Mouse (Mus musculus) forebrain, embryonic 15.5 days (tissue): ENCODE data around the gene Mpped1. TPM values are rescaled to one million over a fixed set of nuclear protein-coding genes. Genes with fewer than 3 reads are reported as not detected.

Experiments
- ATAC-seq: fragments of 200-750 bp; cut with Nextera tagmentation; replicated peaks from 2 replicates; pipeline ENCODE4 v1.8.0; 2017; ENCODE audit warnings: mild to moderate bottlenecking, moderate TSS enrichment, moderate library complexity
- H3K27ac ChIP-seq: fragments of 300-500 bp; sonication (generic); replicated peaks from 2 replicates; pipeline ENCODE4 v1.5.1; 2015; ENCODE audit warnings: mild to moderate bottlenecking, inconsistent platforms
- H3K27me3 ChIP-seq: fragments of 300-500 bp; sonication (generic); 2 replicates; pipeline ENCODE4 v1.6.1; 2015; ENCODE audit warnings: inconsistent platforms
- H3K36me3 ChIP-seq: fragments of 300-500 bp; sonication (generic); 2 replicates; pipeline ENCODE4 v1.6.1; 2015; ENCODE audit warnings: mild to moderate bottlenecking, inconsistent platforms
- H3K4me1 ChIP-seq: fragments of 300-500 bp; sonication (generic); 2 replicates; pipeline ENCODE4 v1.6.1; 2015; ENCODE audit warnings: inconsistent platforms
- H3K4me2 ChIP-seq: fragments of 300-500 bp; sonication (generic); replicated peaks from 2 replicates; pipeline ENCODE4 v1.6.1; 2015; ENCODE audit warnings: mild to moderate bottlenecking, inconsistent platforms
- H3K4me3 ChIP-seq: fragments of 300-500 bp; sonication (generic); 2 replicates; pipeline ENCODE4 v1.5.1; 2015; ENCODE audit warnings: mild to moderate bottlenecking, inconsistent platforms
- H3K9ac ChIP-seq: fragments of 300-500 bp; sonication (generic); replicated peaks from 2 replicates; pipeline ENCODE4 v1.6.1; 2015; ENCODE audit warnings: mild to moderate bottlenecking, inconsistent platforms
- H3K9me3 ChIP-seq: fragments of 300-500 bp; sonication (generic); 2 replicates; pipeline ENCODE4 v1.6.1; 2016; ENCODE audit warnings: inconsistent platforms
- WGBS: fragments of 180-500 bp; shearing (Covaris S2); methylation state at CpG from one replicate; pipeline ENCODE4 v1.1.7; 2015; ENCODE audit warnings: mixed read lengths; 5-methylcytosine and 5-hydroxymethylcytosine counted together
- polyA plus RNA-seq: library from polyadenylated mRNA; unstranded; fragments of >200 nt; fragmentation: Nextera tagmentation; extraction: Ambion mirVana; gene quantifications from 2 replicates; pipeline ENCODE4 v1.2.1, GENCODE M21; 2015

The Mpped1 gene
- polyA plus RNA-seq, 1 experiment from 2014 or later = 347 TPM

- no peaks in the 10 kb centered on the region for H3K9me3 ChIP-seq
- H3K27ac ChIP-seq = peak overlapping the region; percentile 82
- 0 out of 2 replicates have a peak, but pooled peaks have one; percentile 9 for ATAC-seq
- H3K9ac ChIP-seq = no peak overlapping the region
- H3K4me2 ChIP-seq = no peak overlapping the region
- WGBS = 43% methylated on average over 5 of the region's 5 CpGs
- no peaks in the 10 kb centered on the region for H3K36me3 ChIP-seq
- H3K4me1 ChIP-seq = peaks cover 41% of the 10 kb centered on the region
- H3K27me3 ChIP-seq = no peaks in the 10 kb centered on the region
- no peak overlapping the region for H3K4me3 ChIP-seq
Observed at GRCm38 (mm10) chr15:83772460-83772859, 6.8 kb upstream of the Mpped1 start.

- ATAC-seq = no peak
- no peaks in the 10 kb centered on the region for H3K27me3 ChIP-seq
- no peaks in the 10 kb centered on the region for H3K36me3 ChIP-seq
- H3K9ac ChIP-seq = no peak overlapping the region
- WGBS = 83% methylated on average over 4 of the region's 4 CpGs
- no peaks in the 10 kb centered on the region for H3K9me3 ChIP-seq
- H3K4me3 ChIP-seq = no peak overlapping the region
- H3K4me1 ChIP-seq = peaks cover 42% of the 10 kb centered on the region
- no peak overlapping the region for H3K4me2 ChIP-seq
- no peak overlapping the region for H3K27ac ChIP-seq
Observed at GRCm38 (mm10) chr15:83772953-83773352, 6.3 kb upstream of the Mpped1 start.

- H3K4me2 ChIP-seq = no peak overlapping the region
- no peaks in the 10 kb centered on the region for H3K27me3 ChIP-seq
- no peaks in the 10 kb centered on the region for H3K9me3 ChIP-seq
- ATAC-seq = peak; percentile 49
- H3K4me1 ChIP-seq = peaks cover 52% of the 10 kb centered on the region
- no peak overlapping the region for H3K9ac ChIP-seq
- H3K4me3 ChIP-seq = no peak overlapping the region
- peak overlapping the region; percentile 44 for H3K27ac ChIP-seq
- H3K36me3 ChIP-seq = no peaks in the 10 kb centered on the region
- 62% methylated on average over 4 of the region's 4 CpGs for WGBS
Observed at GRCm38 (mm10) chr15:83774922-83775321, 4.3 kb upstream of the Mpped1 start.

- peaks cover 57% of the 10 kb centered on the region for H3K4me1 ChIP-seq
- no peak overlapping the region for H3K9ac ChIP-seq
- H3K27me3 ChIP-seq = no peaks in the 10 kb centered on the region
- H3K4me3 ChIP-seq = no peak overlapping the region
- no peak overlapping the region for H3K27ac ChIP-seq
- no peaks in the 10 kb centered on the region for H3K36me3 ChIP-seq
- H3K9me3 ChIP-seq = no peaks in the 10 kb centered on the region
- WGBS = 69% methylated on average over 6 of the region's 6 CpGs
- no peak overlapping the region for H3K4me2 ChIP-seq
- ATAC-seq = no peak
Observed at GRCm38 (mm10) chr15:83776265-83777000, 2.8 kb upstream of the Mpped1 start.

GRCm38 (mm10) chr15:83777476-83777875 lies 1.8 kb upstream of the Mpped1 start:
- H3K4me1 ChIP-seq = peaks cover 57% of the 10 kb centered on the region
- H3K9ac ChIP-seq = no peak overlapping the region
- no peaks in the 10 kb centered on the region for H3K9me3 ChIP-seq
- H3K27ac ChIP-seq = no peak overlapping the region
- no peak overlapping the region for H3K4me3 ChIP-seq
- no peak for ATAC-seq
- 77% methylated on average over 6 of the region's 6 CpGs for WGBS
- no peaks in the 10 kb centered on the region for H3K27me3 ChIP-seq
- no peak overlapping the region for H3K4me2 ChIP-seq
- H3K36me3 ChIP-seq = no peaks in the 10 kb centered on the region

- Histone ChIP-seq H3K4me3 (peak overlapping the region; percentile 80), H3K9ac (peak overlapping the region; percentile 81), H3K4me2 (peak overlapping the region; percentile 80), H3K36me3 (no peaks in the 10 kb centered on the region), H3K4me1 (peaks cover 67% of the 10 kb centered on the region), H3K27ac (peak overlapping the region; percentile 95), H3K27me3 (no peaks in the 10 kb centered on the region), H3K9me3 (no peaks in the 10 kb centered on the region)
- 1% methylated on average over 51 of the region's 92 CpGs for WGBS
- 0 out of 2 replicates have a peak, but pooled peaks have one; percentile 21 for ATAC-seq
Observed at GRCm38 (mm10) chr15:83779855-83780740, 831 bp downstream of the Mpped1 start.

GRCm38 (mm10) chr15:83781304-83781703 lies 2.0 kb downstream of the Mpped1 start:
- peak; percentile 77 for ATAC-seq
- H3K4me1 ChIP-seq = peaks cover 75% of the 10 kb centered on the region
- H3K9ac ChIP-seq = peak overlapping the region; percentile 81
- no peaks in the 10 kb centered on the region for H3K27me3 ChIP-seq
- H3K27ac ChIP-seq = peak overlapping the region; percentile 95
- H3K4me2 ChIP-seq = peak overlapping the region; percentile 80
- H3K9me3 ChIP-seq = no peaks in the 10 kb centered on the region
- 22% methylated on average over 11 of the region's 11 CpGs for whole genome bisulfite sequencing
- no peaks in the 10 kb centered on the region for H3K36me3 ChIP-seq
- H3K4me3 ChIP-seq = peak overlapping the region; percentile 80

- Histone ChIP-seq H3K27me3 (no peaks in the 10 kb centered on the region), H3K9me3 (no peaks in the 10 kb centered on the region), H3K4me3 (peak overlapping the region; percentile 80), H3K36me3 (no peaks in the 10 kb centered on the region), H3K27ac (peak overlapping the region; percentile 95), H3K4me1 (peaks cover 79% of the 10 kb centered on the region), H3K9ac (peak overlapping the region; percentile 81), H3K4me2 (peak overlapping the region; percentile 80)
- WGBS = 27% methylated on average over 9 of the region's 9 CpGs
- 0 out of 2 replicates have a peak, but pooled peaks have one; percentile 9 for ATAC-seq
Observed at GRCm38 (mm10) chr15:83782284-83782683, 3.0 kb downstream of the Mpped1 start.

- Histone ChIP-seq H3K4me1 (peaks cover 92% of the 10 kb centered on the region), H3K9ac (no peak overlapping the region; the same call in 1 of the 2 replicates), H3K36me3 (no peaks in the 10 kb centered on the region), H3K27ac (peak overlapping the region; percentile 95), H3K27me3 (no peaks in the 10 kb centered on the region), H3K4me3 (peak overlapping the region; percentile 80), H3K4me2 (peak overlapping the region; percentile 80), H3K9me3 (no peaks in the 10 kb centered on the region)
- ATAC-seq = no peak
- WGBS = 51% methylated on average over 9 of the region's 9 CpGs
Observed at GRCm38 (mm10) chr15:83784772-83785171, 5.5 kb downstream of the Mpped1 start.

GRCm38 (mm10) chr15:83789046-83789445 lies 9.8 kb downstream of the Mpped1 start:
- peaks cover 65% of the 10 kb centered on the region for H3K4me1 ChIP-seq
- H3K9ac ChIP-seq = no peak overlapping the region
- H3K4me3 ChIP-seq = no peak overlapping the region
- peak overlapping the region; percentile 38 for H3K27ac ChIP-seq
- ATAC-seq = no peak
- no peaks in the 10 kb centered on the region for H3K27me3 ChIP-seq
- H3K36me3 ChIP-seq = 0 out of 2 replicates have a peak, but pooled peaks cover 4% of the 10 kb centered on the region
- H3K4me2 ChIP-seq = peak overlapping the region; percentile 12
- no peaks in the 10 kb centered on the region for H3K9me3 ChIP-seq
- 62% methylated on average over 9 of the region's 9 CpGs for WGBS

- Histone ChIP-seq H3K27ac (no peak overlapping the region), H3K4me1 (peaks cover 58% of the 10 kb centered on the region), H3K9ac (0 out of 2 replicates have a peak overlapping the region, but pooled peaks have one; percentile 4), H3K36me3 (peaks cover 3% of the 10 kb centered on the region; the same call in 1 of the 2 replicates), H3K9me3 (no peaks in the 10 kb centered on the region), H3K4me3 (no peak overlapping the region), H3K27me3 (no peaks in the 10 kb centered on the region), H3K4me2 (no peak overlapping the region)
- no peak for ATAC-seq
- WGBS = 57% methylated on average over 7 of the region's 7 CpGs
Observed at GRCm38 (mm10) chr15:83796924-83797323, 17.7 kb downstream of the Mpped1 start.

- Histone ChIP-seq H3K27me3 (no peaks in the 10 kb centered on the region), H3K36me3 (no peaks in the 10 kb centered on the region; the same call in 1 of the 2 replicates), H3K4me1 (peaks cover 57% of the 10 kb centered on the region), H3K4me3 (no peak overlapping the region), H3K27ac (0 out of 2 replicates have a peak overlapping the region, but pooled peaks have one; percentile 4), H3K4me2 (no peak overlapping the region), H3K9me3 (no peaks in the 10 kb centered on the region), H3K9ac (no peak overlapping the region)
- no peak for ATAC-seq
- 82% methylated on average over 11 of the region's 11 CpGs for WGBS
Observed at GRCm38 (mm10) chr15:83798964-83799363, 19.7 kb downstream of the Mpped1 start.
